Mouse (Mus musculus): ENCODE data around the gene Bcl9.

Bcl9 gene

GRCm38 (mm10) chr3:97180527-97180926, 117.2 kb downstream of the Bcl9 start:
- in situ Hi-C loops (cut with MseI, MboI): loop anchor here in 1 of 2 experiments (10.0 kb wide), 1 partner anchor 246 kb away; no protein-coding TSS in a partner anchor

- in situ Hi-C loops (cut with MseI, MboI): loop anchor here in 1 of 2 experiments (10.0 kb wide), 1 partner anchor 94 kb away; no protein-coding TSS in a partner anchor
These were observed 118.8 kb downstream of the Bcl9 start for GRCm38 (mm10) chr3:97178885-97179284.

- in situ Hi-C loops (cut with MseI, MboI): loop anchor here in 1 of 2 experiments (10.0 kb wide), 1 partner anchor 88 kb away; no protein-coding TSS in a partner anchor
These were observed 125.1 kb downstream of the Bcl9 start for GRCm38 (mm10) chr3:97172632-97173031.

- in situ Hi-C loops (cut with MseI, MboI): loop anchor here in 1 of 2 experiments (10.0 kb wide), 1 partner anchor 87 kb away; no protein-coding TSS in a partner anchor
These were observed 125.5 kb downstream of the Bcl9 start for GRCm38 (mm10) chr3:97172231-97172630.

GRCm38 (mm10) chr3:97171531-97171930, 126.2 kb downstream of the Bcl9 start:
- in situ Hi-C loops (cut with MseI, MboI): loop anchor here in 1 of 2 experiments (10.0 kb wide), 1 partner anchor 87 kb away; no protein-coding TSS in a partner anchor

- in situ Hi-C loops (cut with MseI, MboI): no loop called here
These were observed 130.6 kb downstream of the Bcl9 start for GRCm38 (mm10) chr3:97167126-97167525.

- in situ Hi-C loops (cut with MseI, MboI): no loop called here
These were observed 133.2 kb downstream of the Bcl9 start for GRCm38 (mm10) chr3:97164477-97164876.

- in situ Hi-C loops (cut with MseI, MboI): no loop called here
These were observed 135.9 kb downstream of the Bcl9 start for GRCm38 (mm10) chr3:97161773-97162172.

GRCm38 (mm10) chr3:97160908-97161307, 136.8 kb downstream of the Bcl9 start:
- in situ Hi-C loops (cut with MseI, MboI): no loop called here

GRCm38 (mm10) chr3:97159986-97160385, 137.7 kb downstream of the Bcl9 start:
- in situ Hi-C loops (cut with MseI, MboI): no loop called here

- in situ Hi-C loops (cut with MseI, MboI): no loop called here
These were observed 138.2 kb downstream of the Bcl9 start for GRCm38 (mm10) chr3:97159509-97159850.

GRCm38 (mm10) chr3:97158611-97159508, 138.9 kb downstream of the Bcl9 start, which contains the start of gene Acp6:
Gene Acp6, plus strand, starts transcription at chr3:97158777.
- in situ Hi-C loops (cut with MseI, MboI): no loop called here

- in situ Hi-C loops (cut with MseI, MboI): no loop called here
These were observed 139.6 kb downstream of the Bcl9 start for GRCm38 (mm10) chr3:97157958-97158599.

- in situ Hi-C loops (cut with MseI, MboI): no loop called here
These were observed 140.4 kb downstream of the Bcl9 start for GRCm38 (mm10) chr3:97157308-97157707.

GRCm38 (mm10) chr3:97156431-97156830, 141.3 kb downstream of the Bcl9 start:
- in situ Hi-C loops (cut with MseI, MboI): no loop called here

All from mouse trophoblast stem cell (cell line).